Mouse (Mus musculus): ENCODE data around the gene Fam214a. TPM values are rescaled to one million over a fixed set of nuclear protein-coding genes. Genes with fewer than 3 reads are reported as not detected.

The Fam214a gene
- total RNA-seq, 2 experiments from 2014 or later = 44.9 to 60.2 TPM

GRCm38 (mm10) chr9:75022546-75022945, 69.9 kb downstream of the Fam214a start:
- no peak for DNase-seq (ENCODE audit: low spot score in 2 of 2)

- no peak for DNase-seq (ENCODE audit: low spot score in 2 of 2)
Observed at GRCm38 (mm10) chr9:75023150-75023894, 70.6 kb downstream of the Fam214a start.

GRCm38 (mm10) chr9:75024089-75024488, 71.4 kb downstream of the Fam214a start:
- DNase-seq (ENCODE audit: low spot score in 2 of 2) = no peak

- no peak for DNase-seq (ENCODE audit: low spot score in 2 of 2)
Observed at GRCm38 (mm10) chr9:75025689-75026088, 73.0 kb downstream of the Fam214a start.

- no peak for DNase-seq (ENCODE audit: low spot score in 2 of 2)
Observed at GRCm38 (mm10) chr9:75032408-75032807, 79.7 kb downstream of the Fam214a start.

- no peak for DNase-seq (ENCODE audit: low spot score in 2 of 2)
Observed at GRCm38 (mm10) chr9:75033141-75033540, 80.5 kb downstream of the Fam214a start.

GRCm38 (mm10) chr9:75034691-75035090, 82.0 kb downstream of the Fam214a start:
- no peak for DNase-seq (ENCODE audit: low spot score in 2 of 2)

- no peak for DNase-seq (ENCODE audit: low spot score in 2 of 2)
Observed at GRCm38 (mm10) chr9:75035944-75036343, 83.3 kb downstream of the Fam214a start.

- DNase-seq (ENCODE audit: low spot score in 2 of 2) = peak; percentile 71 to 91
Observed at GRCm38 (mm10) chr9:75037451-75038356, 85.0 kb downstream of the Fam214a start, which contains the start of gene Arpp19. Gene Arpp19 (plus strand): TSS chr9:75037614.

- no peak for DNase-seq (ENCODE audit: low spot score in 2 of 2)
Observed at GRCm38 (mm10) chr9:75038357-75038688, 85.6 kb downstream of the Fam214a start.

GRCm38 (mm10) chr9:75040566-75040965, 87.9 kb downstream of the Fam214a start:
- no peak for DNase-seq (ENCODE audit: low spot score in 2 of 2)

GRCm38 (mm10) chr9:75041840-75042525, 89.3 kb downstream of the Fam214a start:
- DNase-seq (ENCODE audit: low spot score in 2 of 2) = no peak

- no peak for DNase-seq (ENCODE audit: low spot score in 2 of 2)
Observed at GRCm38 (mm10) chr9:75043191-75043590, 90.5 kb downstream of the Fam214a start.

- DNase-seq (ENCODE audit: low spot score in 2 of 2) = no peak
Observed at GRCm38 (mm10) chr9:75047079-75047478, 94.4 kb downstream of the Fam214a start.

- no peak for DNase-seq (ENCODE audit: low spot score in 2 of 2)
Observed at GRCm38 (mm10) chr9:75049100-75049499, 96.4 kb downstream of the Fam214a start.

- DNase-seq (ENCODE audit: low spot score in 2 of 2) = peak; percentile 67 to 88
Observed at GRCm38 (mm10) chr9:75050003-75050402, 97.3 kb downstream of the Fam214a start.

GRCm38 (mm10) chr9:75051841-75052240, 99.2 kb downstream of the Fam214a start:
- no peak for DNase-seq (ENCODE audit: low spot score in 2 of 2)

- DNase-seq (ENCODE audit: low spot score in 2 of 2) = no peak
Observed at GRCm38 (mm10) chr9:75055046-75055445, 102.4 kb downstream of the Fam214a start.

- no peak for DNase-seq (ENCODE audit: low spot score in 2 of 2)
Observed at GRCm38 (mm10) chr9:75064678-75065331, 112.1 kb downstream of the Fam214a start.

GRCm38 (mm10) chr9:75070457-75071028, 117.9 kb downstream of the Fam214a start, which contains the start of gene Myo5a:
Gene Myo5a (plus strand): TSS chr9:75071015.
- no peak for DNase-seq (ENCODE audit: low spot score in 2 of 2)

All from layer of hippocampus, postnatal 14 days (tissue).